Mouse (Mus musculus) erythroblast, embryonic 14.5 days (primary cell): Measurements from ENCODE around the gene Aifm2.

Source experiments
- GATA1 ChIP-seq: IDR thresholded peaks from 2 replicates; pipeline ENCODE4 v1.6.1; 2012; ENCODE audit warnings: low read length, inconsistent platforms, mixed read lengths
- TAL1 ChIP-seq: IDR thresholded peaks from 3 replicates; pipeline ENCODE4 v1.6.1; 2012; ENCODE audit warnings: low read length, inconsistent platforms, mixed read lengths

GRCm38 (mm10) chr10:61689405-61689804, 25.7 kb upstream of the Aifm2 start:
- TF ChIP-seq GATA1 (no peak), TAL1 (no peak)
